Mouse (Mus musculus) lung, adult 2 months (tissue): ENCODE measurements around the gene Acacb.

ENCODE experiments used
- CTCF ChIP-seq: fragments of 200-500 bp; IDR thresholded peaks from 2 replicates; pipeline ENCODE4 v1.5.1; 2011; ENCODE audit warnings: mild to moderate bottlenecking, low read length, control low read depth; ENCODE audit not compliant: insufficient read depth
- POLR2A ChIP-seq: fragments of 200-500 bp; IDR thresholded peaks from 2 replicates; pipeline ENCODE4 v1.6.1; 2011; ENCODE audit warnings: low read depth, mild to moderate bottlenecking, control low read depth, low read length, borderline replicate concordance; ENCODE audit errors: extremely low read depth

DNA sequence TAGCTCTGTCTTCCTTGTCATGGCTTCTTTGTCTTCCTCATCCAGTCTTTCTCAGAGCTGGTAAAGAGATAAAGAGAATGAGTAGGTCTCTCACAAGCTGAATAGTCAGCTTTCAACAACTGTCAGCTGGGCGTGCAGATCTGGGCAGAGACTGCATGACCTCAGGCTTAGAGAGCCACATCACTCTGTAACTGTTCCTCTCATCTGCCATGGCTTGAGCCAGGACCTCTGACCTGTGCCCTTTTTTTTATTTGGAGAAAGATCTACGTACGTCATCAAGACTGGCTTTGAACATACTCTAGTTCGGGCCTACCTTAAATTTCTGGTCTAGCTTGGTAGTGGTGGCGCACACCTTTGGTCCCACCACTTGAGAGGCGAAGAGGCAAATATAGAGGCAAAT lies 13.5 kb upstream of the Acacb start:
- TF ChIP-seq POLR2A (no peak), CTCF (no peak)
